Mouse (Mus musculus): ENCODE results near the gene Hoxa9.

The Hoxa9 gene

DNA sequence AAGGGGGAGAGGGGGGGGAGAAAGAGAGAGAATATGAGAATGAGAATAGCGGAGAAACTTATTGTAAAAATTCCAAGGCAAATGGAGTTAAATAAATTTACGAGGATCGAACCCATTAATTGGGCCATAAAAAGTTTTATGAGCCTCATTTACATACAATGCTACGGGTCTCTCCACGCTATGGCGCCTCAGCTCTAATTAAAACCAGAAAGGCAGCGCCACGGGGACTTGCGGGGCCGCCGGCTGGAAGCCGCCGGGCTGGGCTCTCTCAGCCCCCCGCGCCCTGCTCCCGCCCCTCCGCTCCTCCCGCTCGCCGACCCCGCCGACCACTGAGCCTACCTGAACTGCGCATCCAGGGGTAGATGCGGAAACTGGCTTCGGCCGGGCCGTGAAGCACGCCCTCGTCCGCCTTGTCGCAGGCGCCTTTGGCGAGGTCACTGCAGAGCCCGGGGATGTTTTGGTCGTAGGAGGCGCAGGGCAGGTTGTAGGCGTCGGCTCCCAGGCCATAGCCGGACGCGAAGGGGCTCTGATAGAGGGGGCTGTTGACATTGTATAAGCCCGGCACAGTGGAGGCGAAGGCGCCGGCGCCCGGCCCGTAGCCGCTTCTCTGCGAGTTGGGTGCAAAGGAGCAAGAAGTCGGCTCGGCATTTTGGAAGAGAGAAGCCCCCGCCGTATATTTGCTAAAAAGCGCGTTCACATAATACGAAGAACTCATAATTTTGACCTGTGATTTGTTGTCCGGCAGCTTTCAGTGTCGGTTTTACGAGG, 14.0 kb downstream of the Hoxa9 start:
- DNase-seq, result no peak

DNA sequence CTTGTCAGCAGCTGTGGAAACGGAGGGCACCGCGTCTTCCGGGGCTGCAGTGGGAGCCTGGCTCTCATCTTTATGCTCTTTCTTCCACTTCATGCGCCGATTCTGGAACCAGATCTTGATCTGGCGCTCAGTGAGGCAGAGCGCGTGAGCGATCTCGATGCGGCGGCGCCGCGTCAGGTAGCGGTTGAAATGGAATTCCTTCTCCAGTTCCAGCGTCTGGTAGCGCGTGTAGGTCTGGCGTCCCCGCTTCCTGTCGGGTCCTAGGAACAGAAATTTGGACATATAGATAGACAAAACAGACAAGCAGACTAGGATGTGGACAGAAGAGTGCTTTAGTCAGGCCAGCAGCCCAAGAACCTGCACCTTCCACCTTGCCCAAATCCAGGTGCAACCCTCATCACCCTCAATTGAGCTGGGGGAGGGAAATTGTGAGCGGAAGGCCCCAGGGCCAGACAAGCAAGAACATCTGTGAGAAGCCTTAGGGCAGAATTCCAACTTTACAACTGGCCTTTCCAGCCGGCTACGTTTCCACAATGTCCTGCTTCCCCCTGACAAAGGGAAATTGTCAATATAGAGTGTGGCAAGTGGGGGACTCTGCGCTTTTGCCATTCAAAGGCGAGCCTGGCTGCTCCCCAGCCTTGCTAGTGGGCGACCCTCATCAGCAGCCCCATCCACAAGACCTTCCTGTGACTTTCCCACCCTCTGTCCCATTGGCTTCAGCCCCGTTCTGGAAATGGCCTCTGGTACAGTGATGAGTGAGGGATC, 14.9 kb downstream of the Hoxa9 start:
- no peak for DNase-seq

- no peak for DNase-seq
Measured at GRCm38 (mm10) chr6:52215070-52215469, 15.8 kb downstream of the Hoxa9 start.

- no peak for DNase-seq
Measured at GRCm38 (mm10) chr6:52214271-52214670, 16.6 kb downstream of the Hoxa9 start.

DNA sequence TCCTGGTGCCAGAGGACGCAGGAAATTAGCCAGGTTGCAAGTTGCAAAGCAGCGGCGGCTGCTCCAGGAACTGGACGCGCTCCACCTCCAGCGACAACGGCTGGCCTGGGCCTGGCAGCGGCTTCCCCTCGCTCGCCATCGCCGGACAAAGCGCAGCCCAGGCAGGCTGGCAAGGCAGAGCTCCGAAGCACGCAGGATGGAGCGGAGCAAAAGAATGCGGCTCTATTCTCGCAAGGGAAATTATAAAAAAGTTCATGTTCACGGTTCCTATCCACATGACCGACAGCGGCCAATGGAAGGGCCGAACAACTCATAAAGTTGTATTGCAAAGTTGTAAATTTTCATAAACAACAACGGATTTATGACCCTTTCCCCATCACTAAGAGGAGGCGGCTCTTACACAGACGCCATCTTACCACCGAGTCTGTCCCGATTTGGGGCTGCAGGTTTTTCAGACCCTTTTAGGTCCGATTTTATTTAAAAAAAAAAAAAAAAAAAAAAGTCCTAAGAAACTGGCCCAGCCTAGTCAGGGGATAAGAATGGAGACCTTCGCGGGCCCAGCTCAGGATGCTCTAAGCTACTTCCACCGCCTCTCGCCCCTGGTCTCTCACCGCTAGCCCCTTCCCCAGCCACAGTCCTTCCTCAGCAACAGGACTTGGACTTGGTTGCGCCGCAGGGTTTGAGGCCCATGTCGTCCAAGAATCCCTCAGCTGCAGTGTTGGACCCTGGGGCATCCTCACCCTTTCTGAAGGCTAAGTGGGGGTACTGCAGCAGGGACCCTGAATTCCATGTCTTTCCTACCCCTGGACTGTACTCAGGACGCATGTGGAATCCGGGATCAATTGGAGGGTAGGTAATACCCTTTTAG, 17.5 kb downstream of the Hoxa9 start, which contains the start of the genes Hoxa3 and Gm28308:
TSS of gene Hoxa3 (minus strand) at position 218 of the 868 bp plus-strand sequence.
TSS of gene Gm28308 (minus strand) at position 221 of the 868 bp plus-strand sequence.
- DNase-seq, result no peak

DNA sequence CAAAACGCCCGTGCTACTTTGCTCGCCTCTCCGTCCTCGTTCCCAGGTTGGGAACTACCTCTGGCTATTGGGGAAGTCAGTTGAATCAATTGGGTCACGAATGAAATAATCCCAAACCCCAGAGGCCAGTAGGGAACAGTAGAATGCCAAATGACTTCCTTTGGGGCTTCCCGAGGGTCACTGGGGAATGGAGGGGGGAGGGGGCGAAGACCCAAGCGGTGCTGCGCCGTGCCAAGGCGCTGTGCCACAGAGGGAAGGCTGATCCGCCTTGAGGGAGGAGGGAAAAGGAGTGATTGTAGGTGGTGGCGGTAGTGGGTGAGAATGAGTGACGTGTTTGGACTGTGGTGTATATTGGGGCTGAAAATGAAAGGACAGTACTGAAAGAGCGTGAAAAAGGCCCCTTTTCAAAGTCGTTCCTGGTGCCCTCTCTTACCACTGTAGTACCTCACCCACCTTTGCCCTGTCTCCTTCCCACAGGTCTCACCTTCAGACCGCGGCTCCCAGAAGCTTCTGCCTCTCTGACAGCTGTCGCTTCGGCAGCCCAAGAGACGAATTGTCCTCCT, 18.3 kb downstream of the Hoxa9 start:
- DNase-seq, result no peak

DNA sequence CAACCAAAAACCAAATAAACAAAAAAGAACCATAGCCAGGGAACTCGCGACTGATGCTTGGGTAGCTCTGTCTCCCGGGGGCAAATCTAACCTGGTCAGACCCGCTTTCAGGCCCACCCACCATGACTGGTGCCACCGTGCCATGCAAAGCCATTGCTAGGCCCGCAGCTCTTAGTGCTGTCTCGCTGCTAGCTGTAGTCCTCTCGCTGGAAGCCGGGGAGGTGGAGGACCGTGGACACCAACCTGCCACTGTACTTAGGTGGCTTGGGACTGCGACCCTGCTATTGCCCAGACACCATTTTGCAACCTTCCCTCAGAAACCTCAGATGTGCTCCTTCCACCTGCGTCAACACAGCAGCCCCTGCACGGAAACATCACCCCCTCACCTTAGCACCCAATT, 18.9 kb downstream of the Hoxa9 start:
- no peak for DNase-seq

- peak; percentile 76 to 79 for DNase-seq
Measured at GRCm38 (mm10) chr6:52211170-52211935, 19.5 kb downstream of the Hoxa9 start.

GRCm38 (mm10) chr6:52209685-52210046, 21.2 kb downstream of the Hoxa9 start:
- DNase-seq, result no peak

DNA sequence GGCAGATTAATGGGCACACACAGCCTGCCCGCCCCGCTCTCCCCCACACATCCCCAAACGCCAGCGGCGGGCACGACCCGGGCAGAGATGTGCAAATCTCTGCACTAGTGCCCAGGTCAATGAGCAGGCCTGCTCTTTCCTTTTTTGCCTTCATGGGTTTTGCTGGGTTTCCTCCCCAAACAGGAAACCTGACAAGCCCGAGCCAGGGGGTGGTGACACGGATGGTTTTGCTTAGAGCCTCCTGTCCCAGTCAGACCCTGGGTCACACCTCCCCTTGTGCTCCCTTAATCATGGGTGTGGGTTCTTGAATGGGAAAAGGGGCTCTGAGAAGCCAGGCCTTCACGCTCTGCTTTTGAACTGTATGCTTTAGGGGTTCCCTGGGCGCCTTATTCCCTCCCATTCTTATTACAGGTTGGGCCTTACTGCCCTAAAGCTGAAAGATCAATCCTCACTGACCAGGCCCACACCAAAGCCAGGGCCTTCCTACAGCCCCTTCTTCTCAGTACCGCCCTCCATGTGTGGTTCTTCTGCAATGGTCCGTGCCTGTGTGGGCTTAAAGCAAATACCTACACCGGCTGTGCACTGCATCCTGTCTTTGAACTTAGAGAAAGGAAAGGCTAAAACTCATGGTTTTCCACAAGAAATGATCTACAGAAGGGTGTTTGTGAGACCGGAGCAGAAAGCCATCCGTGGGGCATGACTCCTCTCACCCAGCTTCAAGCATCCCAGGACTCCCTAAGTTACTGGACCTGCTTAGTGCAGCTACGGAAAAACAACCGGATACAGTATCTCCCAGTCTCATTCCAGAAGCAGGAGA, 21.8 kb downstream of the Hoxa9 start:
- no peak for DNase-seq

GRCm38 (mm10) chr6:52208072-52208867, 22.6 kb downstream of the Hoxa9 start, which contains the start of gene Hoxa6:
Gene Hoxa6 (minus strand): TSS chr6:52208722.
- no peak for DNase-seq

DNA sequence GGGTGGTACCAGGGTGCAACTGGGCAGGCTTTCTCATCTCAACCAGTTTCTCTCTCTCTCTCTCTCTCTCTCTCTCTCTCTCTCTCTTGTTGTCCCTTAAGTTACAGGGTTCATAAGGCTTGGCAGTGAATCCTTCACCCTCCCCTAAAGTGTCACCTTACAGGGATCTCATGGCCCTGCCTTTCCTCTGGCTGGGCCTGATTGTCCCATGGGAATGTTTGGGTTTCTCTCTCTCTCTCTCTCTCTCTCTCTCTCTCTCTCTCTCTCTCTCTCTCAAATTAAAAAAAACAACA, 23.3 kb downstream of the Hoxa9 start:
- DNase-seq, result no peak

DNA sequence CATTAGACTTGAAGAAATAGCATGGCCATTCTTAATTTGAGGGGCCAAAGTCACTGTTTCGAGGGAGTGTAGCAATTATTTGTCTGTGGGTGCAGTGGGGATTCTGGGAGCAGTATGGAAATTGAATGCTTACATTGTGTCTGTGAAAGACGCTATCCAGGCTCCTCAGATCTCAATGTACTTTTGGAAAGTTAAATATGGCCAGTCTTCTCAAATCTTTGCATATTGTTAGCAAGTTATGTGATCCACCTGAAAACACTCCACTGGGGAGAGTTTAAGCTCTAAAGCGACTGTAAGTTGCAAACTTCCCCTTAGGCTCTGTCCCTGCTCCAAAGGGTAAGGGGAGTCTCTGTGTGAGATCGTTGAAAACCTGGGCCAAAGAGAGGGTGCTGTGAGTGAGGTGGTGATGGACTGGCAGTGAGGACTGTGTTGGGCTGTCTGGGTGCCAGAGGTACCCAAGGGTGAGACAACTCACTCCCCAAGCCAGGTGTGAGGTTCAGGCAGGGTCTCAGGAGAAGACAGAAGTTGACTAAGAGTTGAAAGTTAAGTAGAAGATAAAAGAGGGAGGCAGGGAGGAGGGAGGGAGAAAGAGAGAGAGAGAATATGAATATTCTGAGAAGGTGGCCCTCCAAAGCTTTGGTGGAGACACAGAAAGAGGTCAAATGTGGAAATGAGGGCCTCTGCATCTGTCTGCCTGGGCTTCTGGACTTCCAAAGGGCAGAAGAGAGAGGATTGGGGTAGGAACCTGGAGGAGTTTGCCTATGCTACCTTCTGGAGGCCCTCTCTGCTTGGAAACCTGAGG, 23.8 kb downstream of the Hoxa9 start:
- DNase-seq, result no peak

DNA sequence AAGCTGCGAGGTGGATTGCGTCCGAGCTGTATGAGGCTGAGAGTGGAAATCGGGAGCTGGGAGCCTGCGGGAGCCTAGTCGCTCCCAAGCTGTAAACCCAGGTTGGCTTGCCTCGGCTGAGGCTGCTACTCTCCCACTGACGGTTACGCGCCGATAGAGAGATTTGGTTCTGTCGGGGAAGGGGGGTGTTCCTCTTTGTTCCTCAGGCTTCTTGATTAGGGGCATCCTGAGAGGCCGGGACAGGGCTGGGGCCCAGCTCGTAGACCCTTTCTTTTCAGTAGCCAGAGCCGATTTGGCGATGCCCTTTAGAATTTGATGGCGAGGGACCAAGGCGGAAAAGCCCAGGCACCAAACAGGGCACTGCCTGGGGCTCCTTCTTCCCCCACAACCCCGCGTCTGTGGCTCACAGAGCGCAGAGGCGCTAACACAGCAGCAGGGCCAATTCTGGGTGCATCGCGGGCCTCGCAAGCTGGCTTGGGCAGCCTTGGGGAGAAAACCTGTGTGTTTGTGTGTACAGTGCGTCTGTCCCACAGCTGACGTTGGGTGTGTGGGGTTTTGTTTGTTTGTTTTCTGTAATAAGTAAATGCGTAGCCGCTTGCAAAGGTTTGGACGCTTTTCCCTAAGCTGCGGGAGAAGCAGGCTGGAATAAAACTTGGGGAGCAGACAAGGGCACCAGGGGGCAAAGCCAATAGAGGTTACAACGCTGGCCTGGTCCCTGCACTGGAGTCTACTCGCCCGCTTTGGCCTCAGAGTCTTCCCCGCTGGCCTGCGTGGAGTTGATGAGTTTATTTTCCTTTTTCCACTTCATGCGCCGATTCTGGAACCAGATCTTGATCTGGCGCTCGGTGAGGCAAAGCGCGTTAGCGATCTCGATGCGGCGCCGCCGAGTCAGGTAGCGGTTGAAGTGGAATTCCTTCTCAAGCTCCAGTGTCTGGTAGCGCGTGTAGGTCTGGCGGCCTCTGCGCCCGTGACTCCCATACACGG, 25.0 kb downstream of the Hoxa9 start:
- no peak for DNase-seq

GRCm38 (mm10) chr6:52205221-52205620, 25.7 kb downstream of the Hoxa9 start:
- DNase-seq, result no peak

DNA sequence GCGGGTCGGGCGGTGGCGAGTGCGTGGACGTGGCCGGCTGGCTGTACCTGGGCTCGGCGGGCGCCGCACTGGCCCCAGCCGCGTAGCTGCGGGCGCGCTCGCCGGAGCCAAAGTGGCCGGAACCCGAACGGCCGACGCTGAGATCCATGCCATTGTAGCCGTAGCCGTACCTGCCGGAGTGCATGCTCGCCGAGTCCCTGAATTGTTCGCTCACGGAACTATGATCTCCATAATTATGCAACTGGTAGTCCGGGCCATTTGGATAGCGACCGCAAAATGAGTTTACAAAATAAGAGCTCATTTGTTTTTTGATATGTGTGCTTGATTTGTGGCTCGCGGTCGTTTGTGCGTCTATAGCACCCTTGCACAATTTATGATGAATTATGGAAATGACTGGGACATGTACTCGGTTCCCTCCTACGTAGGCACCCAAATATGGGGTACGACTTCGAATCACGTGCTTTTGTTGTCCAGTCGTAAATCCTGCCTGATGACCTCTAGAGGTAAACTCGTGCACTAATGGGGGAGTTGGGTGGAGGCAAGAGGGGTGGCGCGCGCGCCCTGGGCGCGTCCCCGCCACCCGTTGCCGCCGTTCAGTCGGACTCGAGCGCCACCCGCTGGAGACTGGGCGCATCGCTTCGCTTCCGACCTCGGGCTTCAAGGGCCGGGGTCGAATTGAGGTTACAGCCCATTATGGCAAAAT, 26.7 kb downstream of the Hoxa9 start, which contains the start of gene Hoxa5:
TSS of gene Hoxa5 (minus strand) at position 538 of the 703 bp plus-strand sequence.
- peak in 1 of 2 experiments; percentile 63 for DNase-seq

DNA sequence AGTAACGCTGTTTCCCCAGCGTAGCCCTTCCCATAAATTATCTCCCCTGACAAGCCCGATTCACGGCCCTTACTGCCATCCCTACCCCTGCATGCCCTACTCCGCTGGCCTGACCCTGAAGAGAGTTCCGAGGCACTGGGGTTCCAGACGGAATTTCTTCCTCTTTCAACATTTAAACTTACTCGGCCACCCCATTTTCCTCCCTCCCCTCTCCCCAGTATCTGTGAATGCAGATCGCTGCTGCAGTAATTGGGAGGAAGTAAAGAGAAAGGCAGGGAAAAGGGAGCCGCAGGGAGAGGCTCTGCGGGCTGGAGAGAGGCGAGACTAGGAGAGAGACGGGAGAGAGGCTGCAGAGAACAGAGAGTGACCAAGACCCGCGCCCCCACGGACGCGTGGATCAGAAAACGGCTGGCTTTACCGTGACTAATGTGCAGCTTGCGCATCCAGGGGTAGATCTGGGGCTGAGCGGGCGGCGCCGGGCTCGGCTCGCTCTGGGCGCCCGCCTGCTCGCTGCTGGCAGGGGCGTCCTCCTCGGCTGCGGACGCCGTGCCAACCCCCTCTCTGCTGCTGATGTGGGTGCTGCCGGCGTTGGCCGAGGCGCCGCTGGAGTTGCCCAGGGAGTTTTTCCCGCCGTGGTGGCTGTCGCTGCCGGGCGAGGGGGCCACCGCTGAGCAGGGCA, 27.4 kb downstream of the Hoxa9 start:
- no peak for DNase-seq

Data from cerebellum, postnatal 14 days (tissue).